Mouse (Mus musculus): ENCODE measurements around the gene Hoxb1. TPM values are rescaled to one million over a fixed set of nuclear protein-coding genes. Genes with fewer than 3 reads are reported as not detected.

Gene Hoxb1
- total RNA-seq, 2 experiments from 2014 or later = not detected

DNA sequence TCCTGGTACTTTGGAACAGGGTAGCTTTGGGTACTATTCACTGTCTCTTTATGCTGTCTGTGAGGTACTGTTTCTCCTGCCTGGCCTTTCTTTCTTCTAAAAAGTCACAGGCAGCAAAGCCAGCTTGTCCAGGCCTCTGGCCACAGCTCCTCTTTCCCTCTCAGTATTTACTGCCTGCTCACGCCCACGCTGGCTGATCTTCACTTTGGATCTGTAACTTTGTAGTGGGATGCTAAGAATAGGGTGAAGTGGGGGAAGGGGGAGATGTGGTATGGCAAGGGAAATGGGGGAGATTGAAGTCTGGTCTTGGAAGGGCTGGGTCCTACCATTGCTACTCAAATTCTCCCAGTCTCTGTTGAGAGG is 31.6 kb upstream of the Hoxb1 start:
- no peak for DNase-seq

DNA sequence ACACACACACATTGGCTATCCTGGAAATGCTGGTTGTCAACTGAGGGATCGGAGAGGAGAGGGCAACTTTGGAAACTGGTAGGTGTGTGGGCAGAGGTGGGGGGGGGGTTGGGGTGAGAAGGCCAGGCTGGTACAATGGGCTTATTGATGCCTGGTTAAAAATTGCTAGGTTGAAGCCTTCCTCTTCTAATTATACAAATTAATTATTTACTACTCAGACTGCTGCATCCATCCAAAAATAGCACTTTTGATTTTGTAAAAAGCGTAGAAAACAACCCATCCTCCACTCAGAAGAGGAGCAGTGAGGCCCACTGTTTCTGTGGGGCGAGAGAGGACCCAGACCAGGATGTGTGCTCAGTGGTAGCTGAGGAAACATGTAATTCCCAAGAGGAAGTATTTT is 30.6 kb upstream of the Hoxb1 start:
- no peak for DNase-seq

DNA sequence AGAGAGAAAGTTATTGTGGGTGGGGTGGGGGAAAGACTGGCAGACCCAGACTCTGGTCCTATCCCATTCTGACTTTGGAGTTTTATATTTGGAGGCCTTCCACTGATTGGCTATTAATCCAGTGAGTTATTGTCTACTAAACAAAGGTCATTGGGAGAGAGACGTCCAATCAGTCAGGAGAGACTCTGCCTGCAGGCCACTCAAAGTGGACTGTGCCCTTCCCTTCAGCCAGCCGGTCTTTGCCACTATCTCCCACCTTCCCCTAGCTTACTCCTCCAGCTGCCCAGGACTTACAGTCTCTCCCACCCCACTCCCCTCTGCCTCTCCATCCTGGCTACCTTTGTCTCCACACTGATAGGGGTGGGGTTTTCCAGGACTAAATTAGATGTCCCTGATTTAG is 29.0 kb upstream of the Hoxb1 start:
- DNase-seq = no peak

DNA sequence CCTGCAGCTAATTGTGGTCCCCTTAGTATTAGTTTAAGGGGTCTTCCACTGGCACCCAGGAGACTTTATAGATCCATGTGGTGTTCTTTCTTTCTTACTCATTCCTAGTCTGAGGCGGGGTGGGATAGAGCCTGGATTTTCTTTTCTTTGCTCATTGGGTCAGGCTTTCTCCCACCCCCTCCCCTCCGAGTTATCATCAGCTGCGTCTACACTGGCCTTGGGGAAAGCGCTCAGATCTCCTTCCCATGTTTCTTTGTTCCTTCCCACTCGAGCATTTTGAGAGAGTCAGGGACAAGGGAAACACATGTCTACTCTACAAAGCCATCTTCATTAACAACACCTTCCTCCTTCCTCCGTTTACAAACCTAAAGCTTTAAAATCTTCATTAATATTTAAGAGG is 28.5 kb upstream of the Hoxb1 start:
- DNase-seq = no peak

DNA sequence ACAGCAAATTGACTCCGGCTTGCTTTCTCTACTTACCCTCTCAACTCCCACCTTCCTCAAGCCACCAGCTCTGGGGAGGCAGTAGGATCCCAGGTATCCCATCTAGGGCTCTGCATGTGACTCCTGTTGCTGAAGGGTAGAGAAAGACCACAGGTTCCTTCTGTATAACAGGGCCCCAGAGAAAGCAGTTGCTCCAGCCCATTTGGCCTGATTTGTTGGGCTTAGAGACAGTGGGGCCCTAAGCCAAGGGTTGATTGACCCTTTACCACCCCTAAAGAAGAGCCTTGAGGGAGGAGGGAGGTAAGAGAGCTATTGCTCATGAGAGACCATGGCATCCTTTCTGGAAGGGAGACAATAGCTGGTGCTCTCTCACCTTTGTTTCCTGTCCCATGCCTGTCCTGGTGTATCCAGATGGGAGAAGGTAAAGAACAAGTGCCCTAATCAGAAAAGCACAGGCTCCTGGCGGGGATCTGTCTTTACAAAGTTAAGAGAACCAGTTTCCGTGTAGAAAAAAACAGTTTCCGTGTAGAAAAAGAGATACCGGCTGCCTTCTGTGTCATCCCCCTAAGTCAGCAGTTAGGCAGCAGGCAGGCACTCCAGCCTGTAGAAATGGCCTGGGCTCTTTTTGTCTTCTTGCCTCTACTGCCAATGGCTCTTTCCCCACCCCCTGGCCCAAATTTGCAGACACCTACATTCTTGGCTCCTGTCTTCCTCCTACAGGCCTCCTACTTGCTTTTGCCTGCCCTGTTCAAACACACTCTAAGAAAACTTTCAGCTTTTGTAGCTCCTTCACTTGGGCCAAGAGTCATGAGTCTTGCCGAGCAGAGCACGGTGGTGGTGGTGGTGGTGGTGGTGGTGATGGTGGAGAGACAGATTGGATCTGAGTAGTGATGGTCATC is 26.3 kb upstream of the Hoxb1 start:
- no peak for DNase-seq

DNA sequence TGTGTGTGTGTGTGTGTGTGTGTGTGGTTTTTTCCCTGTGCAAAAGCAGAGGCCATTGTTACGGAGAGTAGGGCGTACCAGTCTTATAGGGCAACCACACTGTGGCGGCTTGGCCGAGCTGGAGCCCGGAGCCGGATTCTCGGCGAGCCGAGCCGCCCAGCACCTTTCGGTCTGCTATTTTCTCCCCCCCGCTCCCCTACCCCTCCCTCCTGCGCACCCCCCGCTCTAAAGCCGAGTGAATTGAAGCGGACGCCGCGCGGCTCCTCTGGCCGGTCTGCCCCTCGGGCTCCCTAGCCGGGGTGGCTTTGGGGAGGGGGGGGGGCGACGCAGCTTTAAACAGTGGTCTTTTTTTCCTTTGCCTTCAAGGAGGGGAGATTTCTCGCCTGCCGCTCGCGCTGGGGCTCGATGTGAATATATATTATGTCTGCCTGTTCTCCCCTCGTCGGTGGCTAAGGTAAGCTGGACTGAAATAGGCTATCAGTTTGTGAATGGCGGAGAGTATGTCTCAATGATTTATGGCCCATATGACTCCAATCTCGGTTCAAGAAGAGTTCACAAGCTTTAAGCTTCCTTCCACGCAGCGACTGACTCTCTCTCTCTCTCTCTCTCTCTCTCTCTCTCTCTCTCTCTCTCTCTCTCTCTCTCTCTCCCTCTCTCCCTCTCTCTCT is 24.7 kb upstream of the Hoxb1 start:
- no peak for DNase-seq

DNA sequence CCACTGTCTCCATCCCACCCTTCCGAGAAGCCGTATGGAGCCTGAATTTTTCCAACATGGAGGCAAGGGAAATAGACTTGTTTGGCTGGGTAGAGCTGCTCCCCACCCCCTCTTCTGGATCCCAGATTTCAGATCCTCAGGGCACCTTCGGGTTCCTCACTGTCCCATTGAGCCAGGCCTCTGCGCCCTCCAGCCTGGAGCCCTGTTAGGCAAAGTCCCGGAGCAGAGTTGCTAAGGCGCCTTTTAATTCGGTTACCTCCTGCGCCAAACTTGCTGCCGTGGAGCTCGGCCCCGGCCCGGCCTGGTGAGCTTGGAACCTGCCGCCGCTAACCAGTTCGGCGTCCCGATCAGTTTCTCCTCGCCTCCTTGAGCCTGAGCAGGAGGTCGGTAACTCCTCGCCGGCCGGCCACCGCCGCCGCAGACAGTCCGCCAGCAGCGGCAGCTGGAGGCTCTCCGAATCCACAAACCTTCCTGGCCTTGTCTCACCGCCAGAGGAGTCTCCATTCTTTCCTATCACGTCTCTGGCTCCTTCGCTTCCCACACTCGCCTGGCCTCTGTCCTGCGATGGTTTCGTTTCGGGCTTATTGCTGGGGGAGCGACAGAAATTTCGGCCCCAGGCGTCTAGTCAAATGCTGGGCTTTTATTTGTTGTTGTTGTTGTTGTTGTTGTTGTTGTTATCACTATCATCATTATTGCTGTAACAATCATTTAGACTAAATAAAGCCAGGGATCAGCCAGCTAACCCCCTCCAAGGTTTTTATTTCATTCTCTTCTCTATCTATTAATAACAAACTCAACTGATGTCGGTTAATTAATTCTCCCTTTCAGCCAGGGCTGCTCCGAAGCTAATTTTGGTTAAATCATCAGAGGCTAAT is 23.6 kb upstream of the Hoxb1 start:
- no peak for DNase-seq

DNA sequence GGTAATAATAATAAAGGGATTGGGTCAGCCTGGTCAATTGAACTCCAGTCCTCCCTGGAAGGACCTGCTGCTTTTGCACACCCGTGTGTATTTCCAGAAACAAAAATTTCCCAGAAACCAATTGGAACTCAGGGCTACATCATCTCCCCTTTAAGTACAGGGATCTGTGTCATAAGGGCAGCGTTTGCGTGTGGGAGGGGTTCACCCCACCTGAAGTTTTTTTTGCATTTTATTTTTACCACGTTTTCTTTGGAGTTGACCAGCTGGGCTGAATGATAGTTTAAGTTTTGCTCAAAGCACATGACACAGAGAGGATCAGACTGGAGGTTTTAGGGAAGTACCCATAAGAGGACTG is 23.0 kb upstream of the Hoxb1 start:
- no peak for DNase-seq

DNA sequence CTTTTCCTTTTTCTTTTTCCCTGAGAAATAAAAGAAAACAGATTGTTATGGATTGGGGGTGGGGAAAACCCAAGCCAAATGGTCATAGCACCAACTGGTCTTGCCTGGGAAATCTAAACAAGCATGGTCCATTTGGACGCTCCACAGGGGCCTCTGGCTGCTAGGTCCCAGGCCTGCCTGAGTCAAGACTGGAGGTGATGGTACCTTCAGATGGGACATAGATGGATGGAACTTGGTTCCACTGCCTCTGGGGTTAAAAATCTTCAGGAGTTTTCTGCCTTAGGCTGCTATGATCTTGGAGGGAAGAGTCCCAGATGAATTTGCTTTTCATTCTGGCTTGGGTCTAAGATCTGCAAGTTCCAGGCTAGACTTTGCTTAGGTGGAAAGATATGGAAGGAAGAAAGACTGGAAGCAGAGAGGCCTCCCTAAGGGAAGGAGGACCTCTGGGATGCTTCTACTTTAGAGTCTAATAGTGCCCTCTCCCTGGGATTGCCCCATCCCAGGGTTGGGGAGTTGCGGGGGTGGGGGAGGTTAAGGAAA is 22.3 kb upstream of the Hoxb1 start:
- no peak for DNase-seq

DNA sequence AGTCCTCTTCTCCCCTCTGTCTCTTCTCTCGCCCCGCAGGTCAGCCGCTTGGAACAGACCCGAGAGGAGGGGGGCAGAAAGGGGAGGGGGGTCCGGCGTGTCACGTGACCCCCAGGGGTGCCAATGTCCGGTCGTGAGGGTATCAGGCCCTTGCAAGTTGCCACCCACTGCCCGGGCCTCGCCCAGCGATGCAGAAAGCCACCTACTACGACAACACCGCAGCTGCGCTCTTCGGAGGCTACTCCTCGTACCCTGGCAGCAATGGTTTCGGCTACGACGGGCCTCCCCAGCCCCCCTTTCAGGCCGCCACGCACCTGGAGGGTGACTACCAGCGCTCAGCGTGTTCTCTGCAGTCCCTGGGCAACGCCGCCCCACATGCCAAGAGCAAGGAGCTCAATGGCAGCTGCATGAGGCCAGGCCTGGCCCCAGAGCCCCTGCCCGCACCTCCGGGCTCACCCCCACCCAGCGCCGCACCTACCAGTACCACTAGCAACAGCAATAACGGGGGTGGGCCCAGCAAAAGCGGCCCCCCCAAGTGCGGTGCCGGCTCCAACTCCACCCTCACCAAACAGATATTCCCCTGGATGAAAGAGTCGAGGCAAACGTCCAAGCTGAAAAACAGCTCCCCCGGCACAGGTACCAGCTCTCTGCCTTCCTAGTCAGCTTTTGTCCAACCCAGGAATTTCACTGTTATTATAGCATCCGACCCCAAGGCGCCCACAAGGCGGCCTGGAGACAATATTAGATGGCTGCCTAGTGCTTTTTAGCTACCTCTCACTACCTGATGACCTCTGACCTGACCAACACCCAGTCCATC is 21.3 kb upstream of the Hoxb1 start:
- DNase-seq = no peak

DNA sequence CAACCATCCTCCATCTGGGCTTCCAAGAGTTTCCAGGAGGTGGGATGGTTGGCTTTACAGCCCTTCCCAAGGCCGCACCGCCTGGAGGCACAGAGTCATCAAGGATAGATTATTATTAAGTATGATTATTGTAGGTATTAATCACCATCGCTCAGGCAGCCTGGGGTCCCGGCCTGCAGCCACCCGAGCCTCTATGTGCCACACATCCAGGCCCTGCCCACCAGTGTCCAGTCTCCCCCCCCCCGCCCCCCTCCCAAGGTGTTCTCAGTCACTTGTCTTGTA is 20.7 kb upstream of the Hoxb1 start:
- no peak for DNase-seq

DNA sequence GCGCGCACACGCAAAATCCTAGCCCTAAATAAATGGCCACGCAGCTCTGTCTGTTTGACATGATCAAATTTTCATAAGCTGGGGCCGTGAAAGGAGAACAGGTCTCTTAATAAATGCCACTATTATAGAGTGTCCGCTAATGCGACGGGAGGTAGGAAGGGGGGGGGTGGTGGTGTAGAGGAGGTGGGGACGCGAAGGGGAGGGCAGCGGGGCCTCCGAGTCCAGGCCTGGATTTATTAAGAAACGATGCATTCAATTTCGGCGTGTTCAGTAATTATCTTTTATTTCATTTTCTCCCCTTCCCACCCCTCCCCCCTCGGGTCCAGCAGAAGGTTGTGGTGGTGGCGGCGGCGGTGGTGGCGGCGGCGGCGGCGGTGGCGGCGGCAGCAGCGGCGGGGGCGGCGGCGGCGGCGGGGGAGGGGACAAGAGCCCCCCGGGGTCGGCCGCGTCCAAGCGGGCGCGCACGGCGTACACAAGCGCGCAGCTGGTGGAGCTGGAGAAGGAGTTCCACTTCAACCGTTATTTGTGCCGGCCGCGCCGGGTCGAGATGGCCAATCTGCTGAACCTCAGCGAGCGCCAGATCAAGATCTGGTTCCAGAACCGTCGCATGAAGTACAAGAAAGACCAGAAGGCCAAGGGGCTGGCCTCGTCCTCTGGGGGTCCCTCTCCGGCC is 20.2 kb upstream of the Hoxb1 start:
- DNase-seq = no peak

DNA sequence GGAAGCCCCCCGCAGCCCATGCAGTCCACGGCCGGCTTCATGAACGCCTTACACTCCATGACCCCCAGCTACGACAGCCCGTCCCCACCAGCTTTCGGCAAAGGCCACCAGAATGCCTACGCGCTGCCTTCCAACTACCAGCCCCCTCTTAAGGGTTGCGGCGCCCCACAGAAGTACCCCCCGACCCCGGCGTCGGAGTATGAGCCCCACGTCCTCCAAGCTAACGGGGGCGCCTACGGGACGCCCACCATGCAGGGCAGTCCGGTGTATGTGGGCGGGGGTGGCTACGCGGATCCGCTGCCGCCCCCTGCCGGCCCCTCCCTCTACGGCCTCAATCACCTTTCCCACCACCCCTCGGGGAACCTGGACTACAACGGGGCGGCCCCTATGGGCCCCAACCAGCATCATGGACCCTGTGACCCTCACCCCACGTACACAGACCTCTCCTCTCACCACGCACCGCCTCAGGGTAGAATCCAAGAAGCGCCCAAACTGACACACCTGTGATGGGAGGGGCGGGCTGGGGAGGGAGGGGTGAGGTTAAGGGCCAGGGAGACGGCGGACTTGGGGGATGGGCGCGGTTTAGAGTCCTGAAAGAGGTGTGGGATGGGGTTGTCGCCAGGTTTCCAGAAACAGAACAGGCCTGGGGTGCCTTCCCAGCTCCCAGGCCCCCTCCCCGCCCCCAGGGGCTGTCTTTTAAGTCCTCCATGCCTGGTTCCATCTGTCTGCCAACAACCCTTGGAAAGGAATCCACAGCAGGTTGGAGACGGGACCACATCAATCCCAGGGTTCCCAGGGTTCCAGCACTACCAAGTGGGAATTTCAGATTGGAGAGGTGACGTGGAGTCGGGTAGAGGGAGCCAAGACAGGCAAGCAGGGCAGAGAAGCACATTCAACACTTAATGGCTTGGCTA is 19.4 kb upstream of the Hoxb1 start:
- DNase-seq = no peak

DNA sequence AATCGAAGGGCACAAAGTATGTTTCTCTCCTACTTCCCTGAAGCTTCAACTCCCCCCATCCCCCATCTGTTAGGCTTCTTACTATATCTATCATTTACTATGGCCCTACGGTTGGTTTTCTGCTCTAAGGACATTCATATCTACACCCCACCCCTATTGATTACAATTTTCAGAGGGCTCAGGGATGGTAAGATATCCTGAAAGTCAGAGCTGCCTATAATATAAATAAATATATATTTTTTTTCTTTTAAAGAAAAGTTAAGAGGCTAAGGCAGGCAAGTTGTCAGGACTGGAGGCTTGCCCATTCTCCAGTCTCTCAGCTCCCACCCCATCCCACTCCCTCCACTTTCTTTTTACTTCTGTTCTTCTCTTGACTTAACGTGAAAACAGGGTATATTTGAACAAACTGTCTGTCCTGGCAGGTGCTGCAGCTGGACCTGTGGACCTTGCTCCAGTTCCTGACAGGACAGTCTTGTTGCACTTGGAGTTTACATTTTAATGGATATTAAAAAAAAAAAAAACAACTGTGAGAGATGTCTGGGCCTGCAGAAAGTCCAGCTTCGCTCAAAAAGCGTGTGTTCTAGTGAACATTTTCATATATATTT is 18.5 kb upstream of the Hoxb1 start:
- DNase-seq = no peak

DNA sequence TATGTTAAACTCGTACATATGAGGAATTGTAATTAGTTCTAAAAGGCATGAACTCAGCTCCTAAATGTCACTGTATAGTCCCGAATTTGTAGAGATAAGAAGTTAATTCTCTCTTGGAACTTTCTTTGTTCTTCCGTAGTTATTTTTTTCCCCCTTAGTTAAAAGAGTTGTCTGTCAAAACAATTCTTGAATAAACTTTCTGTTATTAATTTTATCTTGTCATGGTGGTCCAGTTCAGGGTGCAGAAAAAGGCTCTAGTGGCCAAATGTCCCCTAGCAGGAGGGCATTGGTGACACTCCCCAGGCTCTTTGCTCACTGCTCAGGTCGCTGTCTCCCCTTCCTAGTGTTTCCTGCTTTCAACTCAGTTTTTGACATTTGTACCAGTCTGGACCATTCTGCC is 17.8 kb upstream of the Hoxb1 start:
- DNase-seq = no peak

DNA sequence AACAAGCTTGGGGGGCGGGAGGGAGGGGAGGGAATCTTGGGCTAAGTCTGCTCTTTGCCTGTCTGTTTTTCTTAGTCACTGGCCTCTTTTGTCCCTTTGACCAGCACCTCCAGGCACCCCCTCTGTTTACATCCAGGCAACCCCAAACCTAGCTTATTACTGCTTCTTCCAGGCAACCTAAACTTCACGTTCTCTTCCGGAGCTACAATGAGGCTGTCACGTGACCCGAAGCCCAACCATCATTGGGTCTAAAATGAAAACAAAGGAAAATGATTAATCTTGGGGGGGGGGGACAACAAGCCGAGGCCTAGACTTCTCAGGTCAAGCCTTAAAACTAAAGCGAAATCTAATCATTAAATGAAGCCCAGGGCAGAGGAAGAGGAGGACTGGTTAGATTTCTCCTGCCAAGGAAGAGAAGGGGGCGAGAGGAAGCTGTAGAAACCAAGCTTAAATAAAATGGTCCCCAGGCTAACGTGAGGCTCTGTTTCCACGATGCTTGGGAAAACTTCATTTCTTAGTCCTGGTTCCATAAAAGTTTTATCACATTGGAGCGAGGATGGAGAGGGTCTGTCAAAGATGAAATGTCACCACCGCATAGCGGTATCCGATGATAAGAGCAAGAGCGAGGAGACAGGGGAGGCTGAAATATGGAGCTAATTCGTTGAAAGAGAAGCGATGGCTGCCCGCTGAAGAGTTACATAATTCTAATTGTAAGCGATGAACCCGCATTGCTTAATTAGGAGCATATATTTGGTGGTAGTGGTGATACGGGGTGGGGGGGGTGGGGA is 17.2 kb upstream of the Hoxb1 start:
- no peak for DNase-seq

DNA sequence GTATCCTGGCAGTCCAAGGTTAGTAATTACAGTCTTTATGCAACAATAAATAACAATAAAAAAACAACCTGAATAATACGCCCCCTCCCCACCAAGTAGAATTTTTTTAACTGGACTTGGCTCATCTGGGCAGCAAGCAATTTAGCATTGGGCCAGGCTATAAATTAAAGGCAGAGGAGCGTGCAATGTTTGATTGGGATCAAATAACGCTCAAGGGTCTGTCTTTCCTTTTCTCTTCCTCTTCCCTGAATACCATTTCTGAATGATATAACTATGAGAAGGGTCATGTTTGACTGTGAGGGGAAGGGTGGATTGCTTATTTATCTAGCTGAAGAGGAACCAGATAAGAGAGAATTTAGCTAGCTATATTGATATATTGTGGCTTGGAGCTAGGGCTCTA is 16.6 kb upstream of the Hoxb1 start:
- DNase-seq = no peak

DNA sequence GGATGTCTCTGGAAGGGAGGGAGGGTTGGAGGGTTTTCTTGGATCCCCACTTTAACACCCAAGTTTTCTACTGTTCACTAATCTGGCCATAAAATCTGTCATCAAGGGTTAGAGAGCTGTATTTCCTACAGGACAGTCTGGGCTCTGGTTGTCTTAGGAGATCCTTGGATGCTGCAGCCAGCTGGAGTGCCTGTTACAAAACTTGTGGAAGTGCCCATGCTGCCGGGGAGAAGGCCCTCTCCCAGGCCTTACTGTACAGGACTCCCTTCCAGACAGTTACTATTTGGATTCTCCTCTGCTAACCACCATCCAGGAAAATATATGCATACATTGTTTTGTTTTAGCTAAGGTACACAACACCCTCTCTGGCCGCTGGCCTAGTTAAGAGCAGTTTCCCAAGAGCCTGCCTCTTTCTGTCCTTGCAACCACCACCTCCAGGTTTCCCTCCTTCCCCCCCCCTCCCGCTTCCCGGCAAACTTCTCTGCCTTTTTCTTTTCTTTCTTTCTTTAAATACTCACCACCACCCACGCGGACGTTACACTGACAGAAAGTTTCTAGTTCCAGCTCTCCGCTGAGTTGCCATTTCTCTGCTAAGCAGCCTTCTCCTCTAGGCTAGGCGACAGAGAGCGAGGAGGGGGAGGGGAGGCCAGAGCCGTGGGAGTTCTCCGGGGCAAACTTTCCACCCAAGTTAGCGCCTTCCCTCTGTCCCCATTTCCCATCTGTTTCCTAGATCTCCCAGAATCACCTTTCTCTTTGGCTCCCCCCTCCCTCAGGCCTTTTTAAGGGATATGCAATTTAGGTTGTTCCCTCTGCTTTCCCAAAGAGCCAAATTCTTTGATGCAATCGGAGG is 15.8 kb upstream of the Hoxb1 start:
- no peak for DNase-seq
